ENCODE assay signal across 19 mouse cellular contexts in the genomic region with DNA sequence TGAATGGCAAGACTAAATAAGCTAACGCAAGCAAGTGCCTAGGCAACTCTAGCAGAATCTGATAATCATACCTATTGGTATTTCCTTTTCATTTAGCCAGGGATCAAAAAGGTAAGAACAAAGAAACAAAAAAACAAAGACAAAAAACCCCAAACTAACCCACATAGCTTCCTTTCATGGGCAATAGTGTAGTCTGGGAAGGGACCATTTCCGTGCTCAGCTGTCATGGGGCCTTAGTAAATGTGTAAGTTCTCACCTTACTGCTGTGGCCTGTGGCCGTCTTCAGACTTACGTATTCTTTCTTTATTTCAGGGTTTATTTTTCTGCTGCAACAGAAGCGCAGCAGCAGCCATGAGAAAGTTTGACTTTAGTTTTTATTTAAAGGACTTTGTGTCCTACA. TPM values are rescaled to one million over a fixed set of nuclear protein-coding genes. Genes with fewer than 3 reads are reported as not detected.
DNase-seq lines count a peak whose midpoint lies in the region; ATAC-seq and TF ChIP-seq lines count a peak whose summit lies in the region.
"Had no signal": no experiment of that assay in that cellular context is flagged by ENCODE, and none has a peak within 500 bp of the region (broad histone marks: within the 10 kb centered on the region; RNA-seq: fewer than 3 reads in every experiment).

No protein-coding gene starts in this region.

- H3K4me2 ChIP-seq in forebrain, embryonic 12.5 days: no peak overlapping the region
- H3K4me2 ChIP-seq: embryonic facial prominence, embryonic 12.5 days; heart, embryonic 13.5 days; hindbrain, embryonic 12.5 days; intestine, embryonic 15.5 days had no signal

- peak; percentile 24 for DNase-seq in CD4-positive, CD25-positive, alpha-beta regulatory T cell, adult 2 months (ENCODE audit: low read depth, low spot score)
- peak; percentile 2 to 15 for DNase-seq in CD8-positive naive resting alpha-beta T cell, adult 2 months (ENCODE audit: low read depth in 2 of 2, low spot score in 2 of 2)
- DNase-seq in cerebellum, postnatal 4 days (ENCODE audit: low spot score in 2 of 2): no peak
- no peak for DNase-seq in lung, adult 2 months
- DNase-seq: adrenal gland, postnatal 10 days; cerebellum, adult 11 months; cerebellum, adult 8-10 months; cerebellum, postnatal 14 days; gastrocnemius, postnatal 36 days; heart, adult 11 months; heart, postnatal 4 days had no signal

- ATAC-seq in inflammation-experienced regulatory T-cells, adult 6 months: peak; percentile 54
- ATAC-seq in forebrain, embryonic 12.5 days (ENCODE audit: low FRiP score): no peak
- ATAC-seq: forebrain, embryonic 16.5 days; hindbrain, embryonic 16.5 days; intestine, embryonic 15.5 days had no signal

- no peak overlapping the region for H3K9ac ChIP-seq in forebrain, embryonic 12.5 days
- H3K9ac ChIP-seq: embryonic facial prominence, embryonic 12.5 days; heart, embryonic 13.5 days; hindbrain, embryonic 12.5 days; intestine, embryonic 15.5 days had no signal

- no peaks in the 10 kb centered on the region for H3K9me3 ChIP-seq in forebrain, embryonic 12.5 days
- H3K9me3 ChIP-seq: embryonic facial prominence, embryonic 12.5 days; heart, embryonic 13.5 days; hindbrain, embryonic 12.5 days; intestine, embryonic 15.5 days had no signal

- H3K4me1 ChIP-seq in lung, adult 2 months (ENCODE audit: control insufficient read depth, insufficient read depth, low read length): no peaks in the 10 kb centered on the region
- H3K4me1 ChIP-seq in forebrain, embryonic 12.5 days: peaks cover 8% of the 10 kb centered on the region; the same call in 1 of the 2 replicates
- H3K4me1 ChIP-seq: embryonic facial prominence, embryonic 12.5 days; hindbrain, embryonic 12.5 days; intestine, embryonic 15.5 days had no signal

- WGBS in lung, adult 2 months: 74% methylated on average over 5 of the region's 5 CpGs
- 44% methylated on average over 5 of the region's 5 CpGs for WGBS in forebrain, embryonic 12.5 days

- no peaks in the 10 kb centered on the region for H3K27me3 ChIP-seq in forebrain, embryonic 12.5 days
- H3K27me3 ChIP-seq: embryonic facial prominence, embryonic 12.5 days; heart, embryonic 13.5 days; hindbrain, embryonic 12.5 days; intestine, embryonic 15.5 days had no signal

- no peak overlapping the region for H3K4me3 ChIP-seq in lung, adult 2 months (replicated peaks; ENCODE audit: extremely low read depth, low read depth, low read length)
- no peak overlapping the region for H3K4me3 ChIP-seq in forebrain, embryonic 12.5 days (replicated peaks)
- H3K4me3 ChIP-seq: embryonic facial prominence, embryonic 12.5 days; heart, embryonic 13.5 days; hindbrain, embryonic 12.5 days; intestine, embryonic 15.5 days had no signal

- H3K36me3 ChIP-seq in forebrain, embryonic 12.5 days (replicated peaks): no peaks in the 10 kb centered on the region
- H3K36me3 ChIP-seq: embryonic facial prominence, embryonic 12.5 days; heart, embryonic 13.5 days; hindbrain, embryonic 12.5 days; intestine, embryonic 15.5 days had no signal

- H3K27ac ChIP-seq in forebrain, embryonic 12.5 days: no peak overlapping the region
- H3K27ac ChIP-seq: embryonic facial prominence, embryonic 12.5 days; heart, embryonic 13.5 days; hindbrain, embryonic 12.5 days; intestine, embryonic 15.5 days had no signal

- no peak for TF ChIP-seq CTCF in lung, adult 2 months (IDR thresholded peaks at IDR 0.05; ENCODE audit: insufficient read depth, low read length)

- no peak for TF ChIP-seq POLR2A in lung, adult 2 months (IDR thresholded peaks at IDR 0.05; ENCODE audit: borderline replicate concordance, extremely low read depth, low read depth, low read length)

RNA-seq across cellular contexts. Expression of gene Pde4d, which starts 23.4 kb away (rescaled TPM):
- polyA plus RNA-seq in inflammation-experienced regulatory T-cells, adult 6 months (2017; shearing (Covaris generic)): 1 to 10 TPM; 6.8 to 7.6 (median 7.4) TPM
- 12.0 and 20.0 TPM in 2 replicates for polyA plus RNA-seq in lung, adult 2 months (2012; rRNA removed)
- 12.2 and 15.0 TPM in 2 replicates for polyA plus RNA-seq in forebrain, embryonic 12.5 days (2016; fragmentation: Nextera tagmentation; extraction: Ambion mirVana)

Comparison
In these comparisons a context has a peak if more than half of its experiments do, and no peak if none do; other contexts are left out.
1. DNase-seq: peak in CD4-positive, CD25-positive, alpha-beta regulatory T cell, adult 2 months (single experiment) and CD8-positive naive resting alpha-beta T cell, adult 2 months (2 of 2); none in cerebellum, postnatal 4 days (0 of 2) and lung, adult 2 months (single experiment).